Mouse (Mus musculus): ENCODE data around the gene Igf2bp2. TPM values are rescaled to one million over a fixed set of nuclear protein-coding genes. Genes with fewer than 3 reads are reported as not detected.

Gene Igf2bp2
- 1 to 10 TPM; 1.7 to 1.8 TPM for total RNA-seq (2021)
- long read RNA-seq, experiment 1, partial matches to known transcripts: 0 of 1 reads
- long read RNA-seq, experiment 1, other reads (novel, unspliced or antisense): 1 of 1 reads
- long read RNA-seq, experiment 2, partial matches to known transcripts: 0 of 1 reads
- long read RNA-seq, experiment 2, other reads (novel, unspliced or antisense): 1 of 1 reads

DNA sequence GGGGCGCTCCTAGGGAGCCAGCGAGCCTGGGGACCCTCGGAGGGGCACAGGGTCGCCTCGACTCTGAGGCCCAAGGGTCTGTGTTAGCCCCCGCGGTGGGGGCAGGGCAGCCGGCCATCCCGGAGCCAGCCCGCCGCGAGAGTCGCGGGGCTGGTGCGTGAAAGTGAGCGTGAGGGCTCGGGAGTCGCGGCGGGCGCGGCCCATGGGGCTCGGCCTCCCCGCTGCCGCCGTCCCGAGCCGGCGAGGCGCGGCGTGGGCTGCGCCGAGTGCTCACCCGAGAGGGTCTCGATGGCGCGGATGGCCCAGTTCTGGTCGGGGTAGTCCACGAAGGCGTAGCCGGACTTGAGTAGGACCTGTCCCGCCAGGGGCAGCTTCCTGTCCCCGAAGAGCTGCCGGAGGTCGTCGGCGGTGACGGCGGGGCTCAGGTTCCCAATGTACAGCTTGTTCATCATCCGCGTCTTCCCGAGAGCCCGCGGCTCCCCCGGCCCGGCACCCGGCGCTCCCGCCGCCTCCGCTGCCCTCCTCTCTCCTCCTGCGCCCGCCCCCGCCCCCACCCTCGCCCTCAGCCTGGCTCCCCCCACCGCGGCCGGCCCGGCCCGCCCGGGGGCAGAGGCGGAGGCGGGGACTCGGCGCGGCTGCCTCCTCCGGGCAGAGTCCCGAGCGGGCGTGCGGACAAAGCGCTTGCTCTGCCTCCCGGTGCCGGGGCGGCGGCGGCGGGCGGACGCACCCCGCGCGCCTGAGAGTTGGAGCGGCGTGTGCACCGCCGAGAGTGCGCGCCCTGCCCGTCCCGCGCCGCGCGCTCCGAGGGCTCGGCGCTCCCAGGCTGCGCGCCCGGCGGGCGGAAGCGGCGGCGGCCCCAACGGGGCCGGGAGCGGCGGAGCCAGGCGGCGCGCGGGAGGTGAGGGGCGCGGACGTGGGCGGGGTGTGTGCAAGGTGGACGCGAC lies at the start of gene Igf2bp2:
Gene Igf2bp2, minus strand, starts transcription at position 788 of the 944 bp plus-strand sequence.
- Histone ChIP-seq H3K27ac (no peak within 1 kb of the TSS), H3K4me3 (peak within 1 kb of the TSS; percentile 49)
- TF ChIP-seq CTCF (IDR thresholded peaks at IDR 0.05): no peak
- DNase-seq (ENCODE audit: extremely low spot score in 1 of 2, low spot score in 2 of 2): peak; percentile 11 to 19
- intact Hi-C loops (cut with DNase I): no loop called here

DNA sequence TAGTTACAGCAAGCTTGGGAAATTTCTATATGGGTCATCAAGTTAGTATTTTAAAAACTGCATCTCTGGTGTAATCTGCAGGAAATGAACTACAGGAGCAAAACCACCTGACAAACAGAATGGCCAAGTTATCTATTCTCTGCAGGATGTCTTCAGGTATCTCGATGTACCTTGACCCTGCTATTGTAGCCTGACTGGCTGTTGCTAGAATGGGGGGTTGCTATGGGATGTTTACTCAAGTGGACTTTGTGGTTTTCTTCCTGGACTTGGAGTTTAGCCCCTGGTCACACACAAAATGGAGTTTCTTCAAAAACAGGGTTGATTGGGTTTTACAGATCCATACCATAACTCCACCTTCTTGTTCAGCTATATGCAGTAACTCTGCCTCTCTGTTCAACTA lies 40.4 kb upstream of the Igf2bp2 start:
- H3K27ac ChIP-seq: no peak overlapping the region
- no peak for TF ChIP-seq CTCF (IDR thresholded peaks at IDR 0.05)
- intact Hi-C loops (cut with DNase I): no loop called here
- no peak overlapping the region for H3K4me3 ChIP-seq
- no peak for DNase-seq (ENCODE audit: extremely low spot score in 1 of 2, low spot score in 2 of 2)

DNA sequence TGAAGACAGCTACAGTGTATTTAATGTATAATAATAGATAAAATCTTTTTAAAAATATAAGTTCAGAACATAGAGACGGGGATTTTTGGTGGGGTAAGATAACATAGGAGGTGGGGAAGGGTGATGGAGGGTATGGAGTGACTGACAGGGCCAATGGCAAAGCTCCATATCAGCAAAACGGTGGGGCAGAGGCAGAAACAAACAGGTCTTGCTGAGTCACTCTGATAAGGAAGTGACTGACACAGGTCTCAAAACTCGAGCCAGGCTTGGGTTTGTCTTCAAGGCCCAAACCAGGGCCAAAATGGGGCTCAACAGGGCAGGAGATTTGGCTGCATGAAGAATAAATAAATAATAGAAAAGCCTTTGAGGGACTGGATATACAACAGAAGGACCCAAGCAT lies 38.8 kb upstream of the Igf2bp2 start:
- no peak for TF ChIP-seq CTCF (IDR thresholded peaks at IDR 0.05)

DNA sequence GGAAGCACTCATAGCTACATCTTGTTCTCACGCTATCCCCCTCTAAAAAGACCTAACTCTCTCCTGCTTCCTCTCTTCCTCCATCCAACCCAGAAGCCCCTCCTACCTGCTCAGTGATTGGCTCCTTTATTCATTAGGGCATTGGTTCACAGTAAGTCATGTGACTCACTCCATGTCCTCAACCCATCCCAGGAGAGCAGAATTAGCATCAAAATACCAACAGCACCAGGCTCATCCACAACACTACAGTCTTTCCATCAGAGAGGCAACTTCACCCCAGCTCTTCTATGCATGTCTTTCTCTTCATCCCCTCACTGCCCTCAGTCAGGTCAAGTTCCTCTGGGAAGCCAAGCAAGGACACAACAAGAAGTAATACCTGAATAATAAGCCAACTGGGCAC lies 37.4 kb upstream of the Igf2bp2 start:
- intact Hi-C loops (cut with DNase I): no loop called here
- no peak for DNase-seq (ENCODE audit: extremely low spot score in 1 of 2, low spot score in 2 of 2)
- Histone ChIP-seq H3K4me3 (no peak overlapping the region), H3K27ac (no peak overlapping the region)
- TF ChIP-seq CTCF (IDR thresholded peaks at IDR 0.05): no peak

More for the DNA sequence above, 38.8 kb upstream of the Igf2bp2 start:
- DNase-seq (ENCODE audit: extremely low spot score in 1 of 2, low spot score in 2 of 2): no peak
- intact Hi-C loops (cut with DNase I): no loop called here
- H3K27ac ChIP-seq: no peak overlapping the region
- H3K4me3 ChIP-seq: no peak overlapping the region

DNA sequence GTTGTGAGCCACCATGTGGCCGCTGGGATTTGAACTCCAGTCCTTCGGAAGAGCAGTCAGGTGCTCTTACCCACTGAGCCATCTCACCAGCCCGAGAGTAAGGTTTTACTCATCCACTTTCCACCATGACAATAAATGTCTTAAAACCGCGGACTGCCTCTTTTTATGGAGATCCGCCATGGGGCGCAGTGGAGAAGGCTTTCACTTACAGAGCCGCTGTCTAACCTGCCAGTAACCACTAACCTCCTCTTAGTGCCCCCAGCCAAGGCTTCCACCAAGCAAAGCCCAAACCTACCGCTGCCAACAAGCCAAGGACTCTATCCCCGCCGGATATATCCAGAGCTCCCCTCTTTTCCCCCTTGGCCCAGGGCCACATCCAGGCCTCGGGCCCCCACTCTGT lies 24.3 kb upstream of the Igf2bp2 start:
- Histone ChIP-seq H3K4me3 (no peak overlapping the region), H3K27ac (no peak overlapping the region)
- TF ChIP-seq CTCF (IDR thresholded peaks at IDR 0.05): no peak
- DNase-seq (ENCODE audit: extremely low spot score in 1 of 2, low spot score in 2 of 2): no peak
- intact Hi-C loops (cut with DNase I): no loop called here

DNA sequence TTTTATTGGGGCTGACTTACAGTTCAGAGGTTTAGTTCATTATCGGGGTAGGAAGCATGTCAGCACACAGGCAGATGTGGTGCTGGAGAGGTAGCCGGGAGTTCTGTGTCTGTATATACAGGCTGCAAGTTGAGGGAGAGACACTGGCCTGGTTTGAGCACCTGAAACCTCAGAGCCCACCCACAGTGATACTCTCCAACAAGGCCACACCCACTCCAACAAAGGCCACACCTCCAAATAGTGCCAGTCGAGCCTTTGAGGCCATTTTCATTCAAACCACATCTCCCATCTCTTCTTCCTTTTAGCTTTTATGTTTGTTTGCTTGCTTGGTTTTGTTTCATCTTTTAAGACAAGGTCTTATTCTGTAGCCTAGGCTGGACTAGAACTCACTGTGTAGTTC lies 22.3 kb upstream of the Igf2bp2 start:
- H3K27ac ChIP-seq: no peak overlapping the region
- intact Hi-C loops (cut with DNase I): no loop called here
- no peak overlapping the region for H3K4me3 ChIP-seq
- no peak for TF ChIP-seq CTCF (IDR thresholded peaks at IDR 0.05)
- DNase-seq (ENCODE audit: extremely low spot score in 1 of 2, low spot score in 2 of 2): no peak

DNA sequence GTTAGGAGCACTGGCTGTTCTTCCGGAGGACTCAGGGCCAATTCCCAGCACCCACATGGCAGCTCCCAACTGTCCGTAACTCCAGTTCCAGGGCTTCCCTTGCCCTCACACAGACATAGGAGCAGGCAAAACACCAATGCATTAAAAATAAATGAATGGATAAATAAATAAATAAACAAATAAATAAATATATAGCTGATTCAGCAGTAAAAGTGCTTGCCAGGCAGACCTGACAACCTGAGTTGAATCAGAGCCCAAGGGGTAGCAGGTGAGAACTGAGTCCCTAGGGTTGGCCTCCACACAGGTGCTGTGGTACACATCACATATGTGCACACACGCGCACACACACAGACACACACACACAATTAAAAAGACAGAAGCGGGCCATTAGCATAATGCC lies 21.0 kb upstream of the Igf2bp2 start:
- TF ChIP-seq CTCF (IDR thresholded peaks at IDR 0.05): no peak
- H3K4me3 ChIP-seq: no peak overlapping the region
- no peak for DNase-seq (ENCODE audit: extremely low spot score in 1 of 2, low spot score in 2 of 2)
- intact Hi-C loops (cut with DNase I): no loop called here
- no peak overlapping the region for H3K27ac ChIP-seq

DNA sequence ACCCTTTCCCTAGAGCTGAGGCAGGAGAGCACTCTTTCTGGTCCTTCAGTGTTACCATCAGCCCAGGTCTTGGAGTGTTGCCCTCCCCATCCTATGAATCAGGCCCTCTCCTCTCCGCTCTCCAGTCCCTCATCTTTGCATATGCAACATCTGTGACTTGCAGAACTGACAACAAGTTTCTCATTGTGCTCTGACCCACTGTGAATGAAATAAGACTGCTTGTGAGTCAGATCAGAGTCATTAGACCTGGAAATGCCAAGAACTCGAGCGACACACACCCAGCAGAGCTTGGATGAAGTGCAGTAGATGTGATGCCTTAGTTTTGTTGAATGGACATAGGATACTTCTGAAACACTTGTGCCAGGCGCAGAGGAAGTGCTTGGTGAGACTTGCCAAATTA lies 19.2 kb upstream of the Igf2bp2 start:
- TF ChIP-seq CTCF (IDR thresholded peaks at IDR 0.05): no peak
- DNase-seq (ENCODE audit: extremely low spot score in 1 of 2, low spot score in 2 of 2): no peak
- intact Hi-C loops (cut with DNase I): no loop called here
- Histone ChIP-seq H3K4me3 (no peak overlapping the region), H3K27ac (no peak overlapping the region)

DNA sequence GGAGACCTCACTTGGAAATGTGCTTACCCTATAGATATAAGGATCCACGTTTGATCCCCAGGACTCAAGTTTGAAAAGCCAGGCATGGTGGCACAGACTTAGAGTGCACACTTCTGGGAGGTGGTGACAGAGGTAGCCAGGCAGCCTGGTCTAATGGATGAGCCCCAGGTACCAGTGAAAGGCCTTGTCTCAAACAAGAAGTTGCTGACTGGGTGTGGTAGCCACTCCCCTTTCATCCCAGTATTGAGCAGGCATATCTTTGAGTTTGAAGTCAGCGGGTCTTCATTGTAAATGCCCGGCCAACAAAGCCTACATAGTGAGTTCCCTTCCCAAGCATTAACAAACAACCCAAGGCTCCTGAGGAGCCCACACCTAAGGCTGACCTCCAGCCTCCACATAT lies 15.7 kb upstream of the Igf2bp2 start:
- intact Hi-C loops (cut with DNase I): no loop called here

DNA sequence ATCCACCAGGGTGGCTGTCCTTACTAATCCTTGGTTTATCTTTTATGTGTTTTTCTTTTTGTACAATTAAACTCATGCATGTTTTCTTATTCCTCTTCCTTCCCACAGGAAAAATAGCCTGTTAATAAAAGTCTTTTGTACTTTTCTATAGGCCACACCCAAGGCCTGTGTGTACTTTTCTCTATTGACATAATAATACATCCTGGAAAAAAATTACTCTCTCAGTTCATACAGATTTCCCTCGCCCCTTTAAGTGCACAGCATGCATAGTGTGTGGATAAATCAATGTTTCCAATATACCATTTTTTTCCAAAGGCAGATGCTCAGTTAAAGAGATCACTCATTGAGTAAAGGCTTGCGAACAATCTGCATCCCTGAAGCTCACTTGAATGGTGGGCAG lies 14.9 kb upstream of the Igf2bp2 start:
- DNase-seq (ENCODE audit: extremely low spot score in 1 of 2, low spot score in 2 of 2): no peak
- intact Hi-C loops (cut with DNase I): no loop called here
- no peak for TF ChIP-seq CTCF (IDR thresholded peaks at IDR 0.05)

More for the DNA sequence above, 15.7 kb upstream of the Igf2bp2 start:
- Histone ChIP-seq H3K4me3 (no peak overlapping the region), H3K27ac (no peak overlapping the region)
- TF ChIP-seq CTCF (IDR thresholded peaks at IDR 0.05): no peak
- DNase-seq (ENCODE audit: extremely low spot score in 1 of 2, low spot score in 2 of 2): no peak

DNA sequence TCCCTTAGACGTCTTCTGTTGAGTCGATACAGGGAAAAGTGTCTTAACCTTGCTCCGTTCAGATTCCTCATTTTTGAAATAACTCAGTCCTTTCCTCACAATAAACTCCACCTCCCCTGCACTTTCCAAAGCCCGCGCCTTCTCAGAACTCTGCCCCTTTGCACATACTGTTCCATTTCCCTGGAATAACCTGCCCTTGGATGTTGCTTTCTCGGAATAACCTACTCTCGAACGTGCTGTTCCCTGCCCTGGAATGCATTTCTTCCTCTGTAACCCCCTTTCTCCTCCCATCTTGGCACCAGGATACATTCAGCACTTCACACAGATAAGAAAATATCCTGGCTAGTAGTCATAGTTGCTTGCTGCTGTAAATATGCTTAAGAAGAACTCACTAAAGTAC lies 5.6 kb upstream of the Igf2bp2 start:
- H3K27ac ChIP-seq: no peak overlapping the region
- no peak for TF ChIP-seq CTCF (IDR thresholded peaks at IDR 0.05)
- intact Hi-C loops (cut with DNase I): no loop called here
- DNase-seq (ENCODE audit: extremely low spot score in 1 of 2, low spot score in 2 of 2): no peak
- H3K4me3 ChIP-seq: no peak overlapping the region

More for the DNA sequence above, 14.9 kb upstream of the Igf2bp2 start:
- H3K4me3 ChIP-seq: no peak overlapping the region
- no peak overlapping the region for H3K27ac ChIP-seq

DNA sequence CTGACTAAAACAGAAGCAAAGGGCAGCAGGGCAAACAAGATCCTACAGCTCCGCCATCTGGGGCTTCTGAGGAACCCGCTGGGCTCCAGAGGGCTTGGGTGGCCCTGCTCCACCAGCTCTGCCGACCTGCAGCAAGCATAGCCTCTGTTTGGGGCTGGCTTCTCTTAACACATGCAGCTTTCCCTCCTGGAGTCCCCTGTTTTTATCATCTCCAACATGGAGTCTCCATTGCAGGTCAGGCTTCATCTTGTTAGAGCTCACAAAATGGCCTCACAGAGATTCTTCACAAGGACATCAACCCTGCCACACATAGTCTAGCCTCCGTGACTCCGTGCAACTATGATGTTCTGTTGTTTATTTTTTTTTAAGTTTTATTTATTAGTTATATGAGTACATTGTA lies 2.5 kb upstream of the Igf2bp2 start:
- intact Hi-C loops (cut with DNase I): no loop called here
- no peak overlapping the region for H3K27ac ChIP-seq
- no peak overlapping the region for H3K4me3 ChIP-seq
- TF ChIP-seq CTCF (IDR thresholded peaks at IDR 0.05): no peak
- no peak for DNase-seq (ENCODE audit: extremely low spot score in 1 of 2, low spot score in 2 of 2)
